Mouse (Mus musculus): Measurements from ENCODE around the gene Ocln. TPM values are rescaled to one million over a fixed set of nuclear protein-coding genes. Genes with fewer than 3 reads are reported as not detected.

The Ocln gene
- total and polyA plus RNA-seq, 3 experiments = 0.50 to 2.2 (median 0.70) TPM

DNA sequence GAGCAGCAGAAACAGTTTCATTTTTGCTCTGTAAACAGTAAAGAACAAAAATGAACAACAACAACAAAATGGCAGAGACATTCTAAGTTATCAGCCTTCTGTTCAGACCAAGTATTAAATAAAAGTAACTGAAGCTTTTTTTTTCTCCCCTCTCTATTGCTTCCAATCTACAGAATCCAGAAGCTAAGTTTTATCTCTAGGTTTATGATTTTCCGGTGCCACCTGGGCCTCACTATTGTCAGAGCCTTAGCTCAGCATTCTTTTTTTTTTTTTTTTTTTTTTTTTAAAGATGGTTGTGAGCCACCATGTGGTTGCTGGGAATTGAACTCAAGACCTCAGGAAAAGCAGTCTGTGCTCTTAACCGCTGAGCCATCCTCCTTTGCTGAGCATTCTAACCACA lies 39.7 kb downstream of the Ocln start:
- H3K4me1 ChIP-seq (ENCODE audit: control insufficient read depth in 1 of 2, insufficient read depth in 2 of 2) = peaks cover 5 to 10% of the 10 kb centered on the region in 2 experiments; a peak in 3 of 4 replicates
- dilution Hi-C loops (cut with MboI; ENCODE audit: extremely low pct_ligation_motif_present, extremely low pct_unique_long_range_greater_than_20kb, low sequenced_read_pairs) = no loop called here
- no peak for DNase-seq (ENCODE audit: extremely low read depth)
- no peaks in the 10 kb centered on the region for H3K27me3 ChIP-seq (replicated peaks)
- no peak overlapping the region for H3K27ac ChIP-seq (ENCODE audit: insufficient read depth, low read depth)
- in situ Hi-C loops (cut with MboI; ENCODE audit: low pct_ligation_motif_present, low pct_unique_long_range_greater_than_20kb, low sequenced_read_pairs) = no loop called here
- H3K4me2 ChIP-seq (ENCODE audit: insufficient read depth, low read depth, poor library complexity, severe bottlenecking) = no peak overlapping the region
- no peak overlapping the region for H3K4me3 ChIP-seq (replicated peaks in 1 of 3; ENCODE audit: low read depth in 2 of 3, low read length in 2 of 3, poor library complexity in 1 of 3)
- no peaks in the 10 kb centered on the region for H3K36me3 ChIP-seq (replicated peaks in 1 of 2; ENCODE audit: control insufficient read depth in 1 of 2, insufficient read depth in 1 of 2, low read length in 1 of 2)
- H3K9me3 ChIP-seq (replicated peaks; ENCODE audit: low read length) = no peaks in the 10 kb centered on the region
- no peaks in the 10 kb centered on the region for H3K79me2 ChIP-seq (replicated peaks; ENCODE audit: control insufficient read depth, extremely low read depth, insufficient read depth, poor library complexity, severe bottlenecking)
- H3K9ac ChIP-seq (ENCODE audit: insufficient read depth, low read depth) = no peak overlapping the region
- TF ChIP-seq ZNF384 (IDR thresholded peaks at IDR 0.05; ENCODE audit: low read depth, low read length) (peak; percentile 61), NELFE (IDR thresholded peaks at IDR 0.05; ENCODE audit: low read depth, low read length) (no peak)

DNA sequence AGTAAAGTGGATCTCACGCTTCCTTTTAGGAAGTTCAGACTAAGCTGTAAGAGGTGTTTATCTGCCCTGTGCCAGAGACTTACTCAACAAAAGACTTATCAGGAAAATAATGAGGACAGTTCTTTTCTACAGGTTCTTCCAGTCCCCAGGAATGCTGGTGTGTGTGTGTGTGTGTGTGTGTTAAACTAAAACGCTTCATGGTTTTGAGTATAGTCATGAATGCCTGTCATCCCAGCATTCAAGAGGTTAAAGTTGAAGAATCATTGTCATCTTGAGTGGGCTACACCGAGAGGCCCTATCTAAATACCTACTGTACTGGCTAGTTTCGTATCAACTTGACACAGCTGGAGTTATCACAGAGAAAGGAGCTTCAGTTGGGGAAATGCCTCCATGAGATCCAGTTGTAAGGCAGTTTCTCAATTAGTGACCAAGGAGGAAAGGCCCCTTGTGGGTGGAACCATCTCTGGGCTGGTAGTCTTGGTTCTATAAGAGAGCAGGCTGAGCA lies 40.6 kb downstream of the Ocln start:
- H3K4me3 ChIP-seq (replicated peaks in 1 of 3; ENCODE audit: low read depth in 2 of 3, low read length in 2 of 3, poor library complexity in 1 of 3) = no peak overlapping the region
- H3K4me1 ChIP-seq (ENCODE audit: control insufficient read depth in 1 of 2, insufficient read depth in 2 of 2) = peaks cover 5 to 10% of the 10 kb centered on the region in 2 experiments; a peak in 3 of 4 replicates
- no peak for DNase-seq (ENCODE audit: extremely low read depth)
- in situ Hi-C loops (cut with MboI; ENCODE audit: low pct_ligation_motif_present, low pct_unique_long_range_greater_than_20kb, low sequenced_read_pairs) = no loop called here
- no peak overlapping the region for H3K9ac ChIP-seq (ENCODE audit: insufficient read depth, low read depth)
- TF ChIP-seq GABPA (IDR thresholded peaks at IDR 0.05; ENCODE audit: insufficient replicate concordance, low read depth, low read length) = no peak
- TF ChIP-seq SMC3 (IDR thresholded peaks at IDR 0.05; ENCODE audit: low read depth, low read length) = no peak
- TF ChIP-seq MXI1 (IDR thresholded peaks at IDR 0.05; ENCODE audit: low read depth, low read length) = no peak
- no peak for TF ChIP-seq CHD2 (IDR thresholded peaks at IDR 0.05; ENCODE audit: low read length)
- TF ChIP-seq JUN (IDR thresholded peaks at IDR 0.05; ENCODE audit: insufficient read depth, low read depth, low read length) = no peak
- no peak for TF ChIP-seq ZC3H11A (IDR thresholded peaks at IDR 0.05; ENCODE audit: low read depth, low read length)
- TF ChIP-seq MYC (IDR thresholded peaks at IDR 0.05; ENCODE audit: low read depth, low read length) = no peak
- no peak for TF ChIP-seq TCF12 (IDR thresholded peaks at IDR 0.05; ENCODE audit: low read depth, low read length)
- TF ChIP-seq UBTF (IDR thresholded peaks at IDR 0.05; ENCODE audit: low read depth, low read length) = no peak
- TF ChIP-seq ZKSCAN1 (IDR thresholded peaks at IDR 0.05; ENCODE audit: borderline replicate concordance, low read depth, low read length) = no peak
- TF ChIP-seq MAFK (IDR thresholded peaks at IDR 0.05; ENCODE audit: insufficient replicate concordance, low read length) = no peak
- TF ChIP-seq E2F4 (IDR thresholded peaks at IDR 0.05; ENCODE audit: insufficient replicate concordance, low read depth, low read length) = no peak
- TF ChIP-seq USF2 (conservative IDR thresholded peaks at IDR 0.05; ENCODE audit: low read depth, low read length) = no peak
- no peak for TF ChIP-seq ETS1 (conservative IDR thresholded peaks at IDR 0.05; ENCODE audit: low read depth, low read length)
- no peak for TF ChIP-seq HCFC1 (IDR thresholded peaks at IDR 0.05; ENCODE audit: low read depth, low read length)
- no peak for TF ChIP-seq SIN3A (IDR thresholded peaks at IDR 0.05; ENCODE audit: low read length)
- no peak overlapping the region for H3K4me2 ChIP-seq (ENCODE audit: insufficient read depth, low read depth, poor library complexity, severe bottlenecking)
- dilution Hi-C loops (cut with MboI; ENCODE audit: extremely low pct_ligation_motif_present, extremely low pct_unique_long_range_greater_than_20kb, low sequenced_read_pairs) = no loop called here
- no peak overlapping the region for H3K27ac ChIP-seq (ENCODE audit: insufficient read depth, low read depth)
- no peaks in the 10 kb centered on the region for H3K36me3 ChIP-seq (replicated peaks in 1 of 2; ENCODE audit: control insufficient read depth in 1 of 2, insufficient read depth in 1 of 2, low read length in 1 of 2)
- no peaks in the 10 kb centered on the region for H3K9me3 ChIP-seq (replicated peaks; ENCODE audit: low read length)
- H3K27me3 ChIP-seq (replicated peaks) = no peaks in the 10 kb centered on the region
- no peaks in the 10 kb centered on the region for H3K79me2 ChIP-seq (replicated peaks; ENCODE audit: control insufficient read depth, extremely low read depth, insufficient read depth, poor library complexity, severe bottlenecking)
